Mouse (Mus musculus) 3134 (cell line): ENCODE data around the gene Ybey.

Experiments
- DNase-seq: peaks from one replicate; pipeline ENCODE4 v3.0.0-alpha.2; 2011; ENCODE audit warnings: low spot score; ENCODE audit not compliant: insufficient read length; ENCODE audit errors: extremely low read depth

Gene Ybey

GRCm38 (mm10) chr10:76445996-76446681, 22.8 kb downstream of the Ybey start:
- no peak for DNase-seq

- peak; percentile 99 for DNase-seq
Measured at GRCm38 (mm10) chr10:76442178-76443088, 26.5 kb downstream of the Ybey start, which contains the start of gene Pcnt. Gene Pcnt, minus strand, starts transcription at chr10:76442786.

- DNase-seq = no peak
Measured at GRCm38 (mm10) chr10:76440281-76440680, 28.6 kb downstream of the Ybey start, which contains the start of gene AC141477.1. Gene AC141477.1, minus strand, starts transcription at chr10:76440444.

DNA sequence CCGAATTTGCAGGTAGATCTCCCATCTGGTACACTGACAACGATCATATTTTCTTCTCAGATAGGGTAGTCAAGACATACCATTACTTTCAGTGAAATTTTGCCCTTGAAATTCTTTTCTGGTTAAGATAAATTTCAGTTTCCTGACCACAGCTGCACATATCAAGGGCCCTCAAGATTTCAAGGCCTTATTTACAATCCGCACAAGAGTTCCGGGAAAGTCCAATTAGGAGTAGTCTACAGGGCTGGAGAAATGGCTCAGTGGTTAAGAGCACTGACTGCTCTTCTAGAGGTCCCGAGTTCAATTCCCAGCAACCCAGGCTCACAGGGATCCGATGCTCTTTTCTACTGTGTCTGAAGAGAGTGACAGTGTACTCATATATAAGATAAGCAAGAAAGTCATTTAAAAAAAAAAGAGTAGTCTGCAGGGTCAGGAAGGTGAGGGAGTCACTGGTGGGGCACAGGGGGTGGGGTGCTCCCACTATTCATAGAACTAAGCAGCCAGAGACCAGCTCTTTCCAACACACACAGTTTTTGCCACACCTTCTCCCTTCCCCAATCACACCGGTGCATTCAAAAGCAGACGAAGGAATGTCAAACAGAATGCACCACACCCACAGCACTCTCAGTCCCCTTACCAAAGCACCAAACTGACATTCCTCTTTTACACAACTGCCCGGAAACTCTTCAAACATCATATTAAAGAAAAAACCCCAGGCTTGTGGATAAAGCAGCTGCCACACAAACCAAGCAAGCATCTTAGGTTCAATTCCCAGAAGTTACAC, 29.6 kb downstream of the Ybey start:
- DNase-seq = no peak

DNA sequence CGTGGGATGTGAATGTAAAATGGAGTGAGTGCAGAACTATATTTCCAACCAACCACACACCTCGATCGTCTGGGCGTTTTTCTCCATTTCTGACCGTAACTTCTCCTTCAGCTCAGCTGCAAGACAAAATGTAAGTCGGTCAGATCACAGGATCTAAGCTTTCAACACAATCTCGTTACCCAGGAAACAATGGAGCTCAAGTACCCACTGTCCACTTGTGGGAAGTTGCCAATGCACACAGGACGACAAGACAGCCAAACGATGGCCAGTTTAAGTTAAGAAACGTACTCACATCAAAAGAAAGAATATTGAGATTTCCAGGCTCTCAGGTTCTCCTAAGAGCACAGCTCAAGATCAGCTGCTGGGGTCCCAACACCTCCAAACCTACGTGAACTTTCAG, 35.0 kb downstream of the Ybey start:
- no peak for DNase-seq

DNA sequence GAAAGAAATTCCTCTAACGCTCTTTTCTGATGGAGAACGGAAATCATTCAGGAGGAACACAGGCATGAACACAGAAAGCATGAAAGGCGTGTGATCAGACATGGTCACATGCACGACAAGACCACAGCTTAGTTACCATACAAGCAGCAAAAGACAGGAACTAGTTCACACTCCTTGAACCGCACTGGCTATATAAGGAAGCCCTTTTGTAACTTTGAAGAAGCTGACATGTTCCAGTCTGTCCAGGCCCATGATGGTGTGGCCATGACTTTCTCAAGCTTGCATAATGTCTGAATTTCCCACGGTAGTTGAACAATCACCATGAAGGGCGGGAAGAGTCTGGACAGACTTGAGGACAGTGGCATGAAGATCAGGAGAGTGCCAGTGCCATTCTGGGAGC, 43.2 kb downstream of the Ybey start:
- DNase-seq = no peak

DNA sequence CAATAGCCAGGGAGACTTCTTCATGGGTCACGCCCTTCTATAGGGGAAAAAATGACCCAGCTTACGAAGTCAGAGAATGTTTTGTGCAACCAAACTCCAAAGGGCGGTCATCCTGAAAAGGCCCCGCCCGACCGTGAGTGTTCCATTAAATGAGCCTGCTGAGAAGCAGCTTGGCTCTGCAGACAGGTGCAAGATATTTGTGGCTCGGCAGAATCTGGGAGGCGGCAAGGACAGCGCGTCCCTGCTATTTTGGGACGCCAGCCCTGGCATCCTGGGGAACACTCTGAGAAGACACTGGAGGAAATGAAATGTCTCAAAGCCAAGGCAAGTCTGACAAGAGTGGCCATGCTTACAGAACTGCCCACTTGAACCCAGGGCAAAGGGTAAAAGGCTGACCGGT, 52.1 kb downstream of the Ybey start:
- DNase-seq = no peak
